Mouse (Mus musculus) urinary bladder, postnatal 4 days (tissue): ENCODE results near the gene Ipo9.
A peak's percentile ranks its signal among the peaks of the same experiment; 100 is the strongest.

Source experiments
- DNase-seq, 2 experiments: peaks; one replicate each; pipeline ENCODE4 v3.0.0; 2021 to 2022; ENCODE audit warnings: low spot score in 2 of 2

Ipo9 gene

DNA sequence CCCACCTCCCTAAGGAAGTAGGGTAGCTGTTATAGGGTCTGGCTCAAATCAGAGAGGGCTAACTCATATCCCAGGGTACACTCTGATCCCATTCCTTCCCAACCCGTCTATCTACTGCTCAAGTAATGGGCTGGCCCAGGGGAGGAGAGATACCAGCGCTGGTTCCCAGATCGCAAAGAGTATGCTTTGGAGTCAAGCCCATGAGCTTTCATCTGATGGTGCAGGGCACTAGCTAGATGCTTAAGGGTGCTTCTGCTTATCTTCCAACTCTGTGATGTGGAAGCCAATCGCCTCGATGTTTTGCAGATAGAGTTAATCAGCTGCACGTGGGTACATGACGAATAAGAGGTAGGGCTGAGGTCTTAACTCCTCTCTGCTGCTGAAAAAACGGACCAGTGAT, 62.7 kb downstream of the Ipo9 start:
- no peak for DNase-seq

DNA sequence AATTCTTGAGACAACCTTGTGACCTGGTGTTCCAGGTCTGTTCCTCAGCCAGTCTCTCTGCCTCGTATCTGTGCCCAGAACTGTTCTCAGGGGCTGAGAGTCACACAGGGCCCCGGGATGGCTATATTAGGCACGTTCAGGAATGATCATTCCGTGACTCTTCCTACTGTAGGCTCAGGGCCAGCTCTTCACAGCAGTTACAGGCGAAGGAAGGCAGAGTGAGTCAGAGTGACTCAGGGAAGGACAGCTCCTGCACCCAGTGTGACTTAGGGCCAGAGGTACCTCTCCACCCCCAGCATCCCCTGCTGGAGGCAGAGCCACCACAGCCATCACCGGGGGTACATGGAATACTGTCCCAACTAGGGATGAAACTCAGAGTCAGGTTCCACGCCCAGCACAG, 63.3 kb downstream of the Ipo9 start:
- DNase-seq = no peak

DNA sequence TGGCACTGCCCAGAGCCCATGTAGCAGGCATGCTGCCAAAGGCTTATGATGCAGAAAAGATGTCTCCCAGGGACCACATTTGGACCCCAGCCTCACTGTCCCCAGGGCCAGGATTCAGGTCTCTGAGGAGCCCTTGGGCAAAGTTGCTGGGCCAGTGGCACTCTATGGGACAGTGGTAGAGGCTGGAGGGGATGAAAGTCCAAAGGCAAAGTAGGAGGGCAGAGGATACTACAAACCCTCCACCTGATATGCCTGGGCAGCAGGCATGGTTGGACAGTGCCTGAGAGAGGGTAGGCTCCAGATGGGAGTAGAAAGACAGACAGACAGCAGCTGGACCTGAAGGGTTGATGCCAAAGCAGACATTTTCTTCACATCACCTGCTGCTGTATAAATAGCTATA, 63.9 kb downstream of the Ipo9 start:
- DNase-seq = no peak

GRCm38 (mm10) chr1:135363446-135363845, 66.9 kb downstream of the Ipo9 start:
- DNase-seq = no peak

GRCm38 (mm10) chr1:135362115-135362514, 68.2 kb downstream of the Ipo9 start:
- no peak for DNase-seq

DNA sequence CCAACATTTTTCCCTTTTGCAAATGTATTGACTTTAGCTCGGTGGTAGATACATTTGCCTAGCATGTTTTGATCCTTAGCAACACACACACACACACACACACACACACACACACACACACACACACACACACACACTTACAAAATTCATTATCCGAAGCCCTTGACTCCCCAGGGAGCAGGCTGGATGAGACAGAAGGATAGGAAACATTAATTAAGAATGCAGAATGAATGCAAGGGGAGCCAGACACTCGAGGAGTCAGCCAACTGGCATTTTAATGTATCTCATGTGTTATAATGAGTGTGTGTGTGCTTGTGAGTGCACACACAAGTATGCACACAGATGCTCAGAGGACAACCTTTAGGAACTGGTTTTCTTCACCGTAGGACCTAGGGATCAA, 68.8 kb downstream of the Ipo9 start:
- DNase-seq = no peak

DNA sequence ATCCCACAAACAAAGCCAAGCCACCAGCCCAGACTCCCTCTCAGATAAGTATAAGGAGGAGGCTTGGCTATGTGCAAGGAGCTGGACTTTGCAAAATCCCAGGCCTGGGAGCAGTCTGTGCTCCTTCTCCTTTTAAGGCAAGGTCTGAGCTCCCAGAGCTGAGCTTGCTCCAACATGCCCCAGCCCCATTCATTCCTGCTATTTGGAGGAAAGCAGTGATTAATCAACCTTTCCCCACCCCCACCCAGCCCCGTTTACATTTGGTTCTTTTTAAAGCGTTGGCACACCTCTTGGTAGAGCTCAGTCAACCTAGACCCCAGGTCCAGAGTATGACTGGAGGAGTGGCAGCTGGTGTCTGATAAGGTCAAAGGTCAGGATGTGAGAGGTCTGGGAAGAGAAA, 71.2 kb downstream of the Ipo9 start:
- DNase-seq = peak in 1 of 2 experiments; percentile 49

DNA sequence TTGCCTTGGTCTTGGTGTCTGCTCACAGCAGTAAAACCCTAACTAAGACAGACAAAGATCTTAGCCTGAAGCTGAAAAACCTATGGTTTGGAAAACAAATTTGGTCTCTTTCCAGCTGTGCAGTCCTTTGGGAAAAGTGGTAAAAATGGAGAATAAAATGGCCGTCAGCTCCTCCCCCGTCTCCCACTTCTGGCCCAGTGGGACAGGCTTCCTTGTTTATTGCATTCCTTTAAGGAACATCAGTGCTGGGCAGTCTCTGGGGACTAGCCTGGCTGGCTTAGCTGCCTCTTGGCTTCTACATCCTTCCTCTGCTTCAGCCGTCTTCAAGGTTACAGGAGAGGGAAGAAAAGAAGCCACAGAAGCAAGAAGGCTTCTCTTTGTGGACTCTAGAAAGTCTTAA, 78.3 kb downstream of the Ipo9 start:
- peak in 1 of 2 experiments; percentile 66 for DNase-seq

GRCm38 (mm10) chr1:135347498-135348169, 82.7 kb downstream of the Ipo9 start:
- DNase-seq = peak in 1 of 2 experiments; percentile 57

DNA sequence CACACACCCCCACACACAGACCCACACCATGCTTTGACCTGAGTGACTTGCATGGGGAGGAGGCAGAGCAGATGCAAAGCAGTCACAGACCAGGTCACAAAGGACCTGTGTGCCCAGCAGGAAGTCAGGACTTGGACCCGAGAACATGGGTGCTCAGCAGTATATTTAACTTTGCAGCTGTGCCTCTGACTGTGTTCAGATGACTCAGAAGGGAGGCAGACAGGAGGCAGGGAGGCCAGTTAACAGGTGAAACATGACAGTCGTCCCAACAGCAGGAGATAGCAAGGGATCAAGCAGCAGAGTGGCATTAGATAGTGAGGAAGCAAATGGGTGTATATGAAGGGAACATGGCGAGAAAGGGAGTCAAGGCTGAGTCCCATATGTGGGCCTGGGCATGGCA, 83.4 kb downstream of the Ipo9 start:
- no peak for DNase-seq

- DNase-seq = no peak
These were observed 86.3 kb downstream of the Ipo9 start for GRCm38 (mm10) chr1:135344026-135344425.

DNA sequence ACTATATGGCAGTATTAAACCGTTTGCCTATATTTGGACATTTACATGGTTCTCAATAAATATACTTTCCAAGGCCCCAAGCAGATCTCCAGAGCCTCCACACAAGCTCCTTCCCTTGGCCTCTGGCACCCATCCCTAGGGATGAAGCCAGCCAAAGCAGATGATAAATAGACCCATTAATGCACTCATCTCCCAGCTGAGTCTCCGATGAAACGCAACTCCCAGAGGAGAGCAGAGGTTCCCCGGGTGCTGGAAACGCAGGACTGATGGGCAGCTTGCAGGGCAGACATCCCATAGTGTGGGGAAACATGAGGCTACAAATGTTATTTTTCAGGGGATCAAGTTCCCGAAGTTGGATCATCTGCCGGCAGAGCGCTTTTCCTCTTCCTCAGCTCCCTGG, 88.4 kb downstream of the Ipo9 start:
- no peak for DNase-seq
